Mouse (Mus musculus): Measurements from ENCODE around the gene Osbpl2.

Osbpl2 gene

GRCm38 (mm10) chr2:180098167-180098566 lies 20.9 kb upstream of the Osbpl2 start:
- TF ChIP-seq GATA4 (IDR thresholded peaks at IDR 0.05; ENCODE audit: insufficient replicate concordance, low read length), result no peak

GRCm38 (mm10) chr2:180099529-180099928 lies 19.6 kb upstream of the Osbpl2 start:
- TF ChIP-seq GATA4 (IDR thresholded peaks at IDR 0.05; ENCODE audit: insufficient replicate concordance, low read length), result no peak

DNA sequence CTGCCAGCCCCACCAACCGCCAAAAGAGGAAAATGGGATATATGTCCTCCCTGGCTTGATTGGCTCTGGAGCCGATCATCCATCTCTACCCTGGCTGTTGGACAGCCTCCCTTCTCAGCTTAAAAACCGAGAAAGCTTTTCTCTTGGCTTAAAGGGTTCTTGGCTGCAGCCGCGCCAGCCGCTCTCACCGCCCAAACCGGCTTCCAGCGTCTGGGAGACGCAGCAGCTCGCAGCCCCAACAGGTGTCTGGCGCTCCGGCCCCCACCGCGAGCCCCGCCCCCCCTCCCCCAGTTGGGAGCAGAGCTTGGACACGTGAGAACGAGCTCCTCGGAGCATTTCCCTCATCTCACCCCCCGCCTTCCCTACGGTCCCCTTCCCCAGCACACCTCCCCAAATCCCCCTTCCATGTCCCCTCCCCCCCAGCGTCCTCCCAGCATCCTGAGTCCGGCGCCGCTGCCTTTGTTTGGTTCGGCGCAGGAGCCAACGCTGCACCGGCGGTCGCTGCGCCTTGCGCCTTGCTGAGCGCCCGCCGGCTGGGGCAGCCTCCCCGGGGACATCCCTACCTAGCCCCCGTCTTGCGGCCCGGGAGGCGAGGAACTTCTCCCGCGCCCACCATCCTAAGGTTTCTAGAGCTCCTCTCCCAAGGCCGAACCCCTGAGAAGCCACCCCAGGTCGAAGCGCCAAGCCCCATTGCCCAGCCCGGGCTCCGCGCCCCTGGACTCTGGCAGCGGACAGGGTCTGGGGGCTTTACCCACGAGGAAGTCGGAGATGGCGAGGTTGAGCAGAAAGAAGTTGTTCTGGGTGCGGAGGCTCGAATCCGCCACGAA lies 15.7 kb upstream of the Osbpl2 start:
- no peak for TF ChIP-seq GATA4 (IDR thresholded peaks at IDR 0.05; ENCODE audit: insufficient replicate concordance, low read length)

DNA sequence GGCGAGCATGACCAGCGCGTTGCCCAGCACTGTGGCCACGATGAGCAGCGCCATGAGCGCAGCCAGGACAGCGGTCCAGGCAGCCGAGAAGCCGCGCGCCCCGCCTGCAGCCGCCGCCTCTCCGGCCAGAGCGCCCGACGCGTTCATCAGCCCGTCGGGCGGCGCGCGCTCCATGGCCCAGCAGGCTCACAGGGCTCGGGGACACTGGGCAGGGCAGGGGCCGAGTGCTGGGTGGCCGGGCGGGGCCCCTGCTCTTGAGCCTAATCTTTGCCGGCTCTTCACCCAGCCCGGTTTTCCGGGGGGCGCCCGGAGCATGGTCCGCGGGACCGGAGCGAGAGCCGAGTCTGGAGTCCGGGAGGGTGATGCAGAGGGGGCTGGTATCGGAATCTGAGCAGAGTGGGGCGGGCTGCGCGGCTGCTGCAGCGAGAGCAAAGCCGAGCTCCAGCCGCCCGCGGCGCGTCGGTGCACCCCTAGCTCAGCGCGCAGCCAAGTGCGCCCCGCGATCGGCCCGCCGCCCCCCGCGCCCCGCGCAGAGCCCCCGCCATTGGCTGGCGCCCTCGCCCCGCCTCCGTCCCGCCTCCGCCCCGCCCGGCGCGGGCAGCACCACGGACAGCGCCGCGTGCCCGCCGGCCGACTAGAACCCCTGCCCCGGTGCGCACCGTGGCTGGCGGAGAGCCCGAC lies 15.0 kb upstream of the Osbpl2 start, which contains the start of gene Hrh3:
Gene Hrh3 (minus strand): TSS at position 511 of the 681 bp plus-strand sequence.
- no peak for TF ChIP-seq GATA4 (IDR thresholded peaks at IDR 0.05; ENCODE audit: insufficient replicate concordance, low read length)

GRCm38 (mm10) chr2:180104659-180105377 lies 14.3 kb upstream of the Osbpl2 start:
- no peak for TF ChIP-seq GATA4 (IDR thresholded peaks at IDR 0.05; ENCODE audit: insufficient replicate concordance, low read length)

- TF ChIP-seq GATA4 (IDR thresholded peaks at IDR 0.05; ENCODE audit: insufficient replicate concordance, low read length), result no peak
Observed at GRCm38 (mm10) chr2:180105441-180106190, 13.5 kb upstream of the Osbpl2 start.

DNA sequence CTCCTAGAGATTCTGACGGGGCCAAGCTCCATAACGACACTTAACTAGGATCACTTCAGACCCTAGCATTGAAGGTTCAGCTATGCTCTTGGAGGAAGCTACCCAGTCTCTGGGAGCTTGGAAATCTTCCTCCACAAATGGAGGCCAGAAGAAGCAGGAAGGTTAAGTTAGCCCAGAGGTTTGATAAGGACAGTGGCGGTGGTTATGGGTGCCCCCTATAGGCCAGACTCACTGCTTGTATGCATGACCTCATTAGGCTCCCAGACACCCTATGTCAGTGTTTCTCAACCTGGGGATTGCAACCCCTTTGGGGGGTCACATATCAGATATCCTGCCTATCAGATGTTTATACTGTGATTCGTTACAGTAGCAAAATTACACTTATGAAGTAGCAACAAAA lies 12.0 kb upstream of the Osbpl2 start:
- no peak for TF ChIP-seq GATA4 (IDR thresholded peaks at IDR 0.05; ENCODE audit: insufficient replicate concordance, low read length)

DNA sequence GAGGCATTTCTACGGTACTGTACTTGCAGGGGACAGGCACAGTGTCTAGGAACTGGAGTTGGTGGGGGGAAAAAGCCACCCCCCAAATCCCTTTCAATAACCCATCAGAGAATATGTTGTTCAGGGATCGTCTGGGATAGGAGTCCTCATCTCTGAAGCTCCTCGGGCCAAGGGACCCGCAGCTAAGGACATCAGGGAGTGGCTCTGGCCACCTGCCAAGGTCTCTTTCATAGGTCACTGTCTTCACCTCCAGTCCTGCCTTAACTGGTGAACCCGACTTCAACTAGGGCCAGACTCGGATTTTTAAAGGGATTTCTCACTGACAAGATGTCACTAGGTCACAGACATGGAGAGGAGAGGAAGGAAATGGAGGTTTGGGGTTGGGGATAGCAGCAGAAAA lies 10.8 kb upstream of the Osbpl2 start:
- TF ChIP-seq GATA4 (IDR thresholded peaks at IDR 0.05; ENCODE audit: insufficient replicate concordance, low read length), result no peak

- TF ChIP-seq GATA4 (IDR thresholded peaks at IDR 0.05; ENCODE audit: insufficient replicate concordance, low read length), result no peak
Observed at GRCm38 (mm10) chr2:180113909-180114890, 4.9 kb upstream of the Osbpl2 start.

GRCm38 (mm10) chr2:180115279-180115678 lies 3.8 kb upstream of the Osbpl2 start:
- no peak for TF ChIP-seq GATA4 (IDR thresholded peaks at IDR 0.05; ENCODE audit: insufficient replicate concordance, low read length)

GRCm38 (mm10) chr2:180116081-180116493 lies 3.0 kb upstream of the Osbpl2 start:
- no peak for TF ChIP-seq GATA4 (IDR thresholded peaks at IDR 0.05; ENCODE audit: insufficient replicate concordance, low read length)

DNA sequence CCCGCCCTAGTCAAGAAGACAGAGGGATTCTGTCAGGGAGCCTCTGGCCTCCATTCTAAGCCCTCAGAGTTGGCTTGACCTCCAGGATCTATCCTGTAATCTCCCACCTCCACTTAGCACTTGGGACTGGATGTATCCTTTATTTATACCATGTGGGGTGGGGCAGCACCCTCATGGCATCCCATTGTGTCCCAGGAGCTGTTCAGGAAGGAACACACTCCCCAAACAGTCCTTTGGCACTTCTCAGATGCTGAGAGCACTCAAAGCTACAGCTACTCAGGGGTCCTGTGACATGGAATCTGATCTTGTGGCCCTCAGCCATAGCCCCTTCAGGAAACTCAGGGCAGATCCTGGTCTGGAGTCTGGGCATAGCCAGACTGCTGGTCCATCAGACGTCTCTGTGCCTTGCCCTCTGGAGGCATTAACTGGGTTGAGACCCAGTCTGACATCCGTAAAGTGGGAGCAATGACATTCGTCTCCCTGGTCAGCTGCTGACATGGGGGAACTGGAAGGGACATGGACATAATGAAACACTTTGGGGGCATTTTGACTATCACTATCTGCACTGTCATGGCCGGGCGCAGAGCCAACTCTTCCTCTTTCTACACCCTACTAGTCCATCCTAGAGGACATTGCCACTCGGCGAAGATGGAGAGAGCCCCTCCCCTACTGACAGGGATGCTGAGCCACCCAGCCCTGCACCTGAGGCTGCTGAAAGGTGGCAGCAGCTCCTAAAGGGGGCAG lies 2.2 kb upstream of the Osbpl2 start:
- no peak for TF ChIP-seq GATA4 (IDR thresholded peaks at IDR 0.05; ENCODE audit: insufficient replicate concordance, low read length)

Measured in liver, adult (tissue).